Mouse (Mus musculus) brown adipose tissue, adult 24 weeks (tissue): ENCODE data around the gene Retreg3. TPM values are rescaled to one million over a fixed set of nuclear protein-coding genes. Genes with fewer than 3 reads are reported as not detected.

Experiments
- H3K27ac ChIP-seq: fragments of 200-500 bp; replicated peaks from 2 replicates; pipeline ENCODE4 v1.5.1; 2012; ENCODE audit warnings: low read depth, mild to moderate bottlenecking, low read length
- H3K4me1 ChIP-seq: fragments of 200-500 bp; 2 replicates; pipeline ENCODE4 v1.6.1; 2012; ENCODE audit warnings: low read length, mixed read lengths; ENCODE audit not compliant: control insufficient read depth, insufficient read depth, insufficient read length
- H3K4me3 ChIP-seq: fragments of 200-500 bp; 2 replicates; pipeline ENCODE4 v1.5.1; 2012; ENCODE audit warnings: low read depth, mild to moderate bottlenecking, low read length, moderate library complexity; ENCODE audit not compliant: insufficient read depth
- polyA plus RNA-seq: library from polyadenylated mRNA; stranded (reverse); fragments of >200 nt; gene quantifications from 2 replicates; pipeline ENCODE4 v1.2.4, GENCODE M21; 2012; ENCODE audit not compliant: missing spikeins, insufficient read depth, insufficient read length

The Retreg3 gene
- polyA plus RNA-seq, 1 experiment, result 43.7 TPM

- H3K4me3 ChIP-seq, result peak overlapping the region; percentile 86
- H3K27ac ChIP-seq, result peak overlapping the region; percentile 79
- H3K4me1 ChIP-seq, result peaks cover 4% of the 10 kb centered on the region; the same call in 1 of the 2 replicates
Measured at GRCm38 (mm10) chr11:101083083-101083697, 36.5 kb downstream of the Retreg3 start.

- Histone ChIP-seq H3K27ac (peak within 1 kb of the TSS; percentile 79), H3K4me3 (peak within 1 kb of the TSS; percentile 86), H3K4me1 (no peaks in the 10 kb centered on the region)
Measured at GRCm38 (mm10) chr11:101082208-101083082, 37.2 kb downstream of the Retreg3 start, which contains the start of gene Coasy. Gene Coasy (plus strand): TSS chr11:101082565.

- no peaks in the 10 kb centered on the region for H3K4me1 ChIP-seq
- peak overlapping the region; percentile 63 for H3K27ac ChIP-seq
- peak overlapping the region; percentile 60 for H3K4me3 ChIP-seq
Measured at GRCm38 (mm10) chr11:101081659-101082058, 38.0 kb downstream of the Retreg3 start.

DNA sequence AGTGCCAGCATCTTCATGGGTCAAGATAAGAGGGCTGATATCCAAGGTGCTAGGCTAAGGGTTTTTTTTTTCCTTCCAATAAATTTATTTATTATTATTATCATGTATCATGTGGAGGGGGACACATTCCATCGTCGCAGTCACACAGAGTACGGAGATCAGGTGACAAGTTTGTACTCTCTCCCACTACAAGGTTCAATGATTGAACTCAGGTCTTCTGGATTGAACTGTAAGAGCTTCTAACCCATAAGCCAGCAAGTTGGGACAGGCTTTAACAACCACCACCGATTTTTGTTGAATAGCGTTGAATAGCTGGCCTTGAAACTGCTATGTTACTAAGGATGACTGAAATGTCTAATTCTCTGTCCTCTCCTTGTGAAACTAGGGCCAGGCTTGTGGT is 39.3 kb downstream of the Retreg3 start:
- Histone ChIP-seq H3K4me3 (no peak overlapping the region), H3K4me1 (no peaks in the 10 kb centered on the region), H3K27ac (no peak overlapping the region)

- no peak overlapping the region for H3K27ac ChIP-seq
- H3K4me1 ChIP-seq, result no peaks in the 10 kb centered on the region
- H3K4me3 ChIP-seq, result no peak overlapping the region
Measured at GRCm38 (mm10) chr11:101079746-101080145, 39.9 kb downstream of the Retreg3 start.

- Histone ChIP-seq H3K4me3 (no peak within 1 kb of the TSS), H3K4me1 (no peaks in the 10 kb centered on the region), H3K27ac (no peak within 1 kb of the TSS)
Measured at GRCm38 (mm10) chr11:101078121-101078520, 41.6 kb downstream of the Retreg3 start, which contains the start of gene Hsd17b1. Gene Hsd17b1 (plus strand): TSS chr11:101078411.

- Histone ChIP-seq H3K4me3 (no peak overlapping the region), H3K4me1 (no peaks in the 10 kb centered on the region), H3K27ac (no peak overlapping the region)
Measured at GRCm38 (mm10) chr11:101071810-101072428, 47.8 kb downstream of the Retreg3 start.

GRCm38 (mm10) chr11:101070987-101071386 is 48.7 kb downstream of the Retreg3 start:
- no peak overlapping the region; the same call in 1 of the 2 replicates for H3K4me3 ChIP-seq
- no peak overlapping the region for H3K27ac ChIP-seq
- H3K4me1 ChIP-seq, result no peaks in the 10 kb centered on the region

- no peaks in the 10 kb centered on the region for H3K4me1 ChIP-seq
- no peak overlapping the region for H3K27ac ChIP-seq
- peak overlapping the region; percentile 77 for H3K4me3 ChIP-seq
Measured at GRCm38 (mm10) chr11:101070189-101070527, 49.5 kb downstream of the Retreg3 start.

GRCm38 (mm10) chr11:101069391-101070188 is 50.1 kb downstream of the Retreg3 start, which contains the start of gene Naglu:
Gene Naglu (plus strand): TSS chr11:101070012.
- H3K4me3 ChIP-seq, result peak within 1 kb of the TSS; percentile 77
- H3K27ac ChIP-seq, result peak within 1 kb of the TSS; percentile 58
- H3K4me1 ChIP-seq, result peaks cover 1% of the 10 kb centered on the region; the same call in 1 of the 2 replicates

DNA sequence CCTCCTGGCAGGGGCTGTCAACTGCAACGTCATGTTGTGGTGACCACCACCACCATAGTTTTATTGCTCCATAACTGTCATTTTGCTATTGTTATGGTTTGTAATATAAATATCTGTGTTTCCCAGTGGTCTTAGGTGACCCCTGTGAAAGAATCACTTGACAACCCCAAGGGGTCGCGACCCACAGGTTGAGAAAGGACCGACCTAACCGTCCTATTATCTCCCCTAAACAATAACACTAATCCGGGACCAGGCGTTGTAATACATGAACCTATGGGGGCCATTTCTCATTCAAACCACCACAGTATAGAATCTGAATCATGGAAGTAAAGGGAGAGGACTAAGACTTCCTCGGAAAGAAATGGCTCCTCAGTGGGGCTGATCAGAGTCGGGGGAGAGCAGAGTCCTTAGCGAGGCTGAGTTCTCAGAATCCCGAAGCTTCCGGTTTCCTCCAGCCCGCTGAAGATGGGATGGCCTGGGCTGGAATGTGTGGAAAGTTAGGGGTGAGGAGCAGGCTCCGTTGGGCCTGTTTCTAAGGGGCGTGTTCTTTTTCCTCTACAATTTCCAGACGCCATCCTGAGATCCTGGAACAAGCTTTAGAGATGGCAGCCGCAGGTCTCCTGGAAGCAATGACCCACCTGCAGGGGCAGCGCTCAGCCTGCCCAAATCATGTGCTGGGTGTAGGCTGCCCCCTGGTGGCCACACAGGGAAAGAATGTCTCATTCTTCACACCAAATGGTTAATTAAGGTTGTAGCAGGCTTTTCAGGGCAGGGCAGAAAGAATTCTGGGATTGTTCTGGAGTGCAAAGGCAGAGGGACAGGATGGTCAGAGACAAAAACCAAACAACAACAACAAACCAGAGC is 52.9 kb downstream of the Retreg3 start:
- Histone ChIP-seq H3K4me1 (peaks cover 25% of the 10 kb centered on the region), H3K4me3 (peak overlapping the region; percentile 24), H3K27ac (peak overlapping the region; percentile 94; the same call in 1 of the 2 replicates)

DNA sequence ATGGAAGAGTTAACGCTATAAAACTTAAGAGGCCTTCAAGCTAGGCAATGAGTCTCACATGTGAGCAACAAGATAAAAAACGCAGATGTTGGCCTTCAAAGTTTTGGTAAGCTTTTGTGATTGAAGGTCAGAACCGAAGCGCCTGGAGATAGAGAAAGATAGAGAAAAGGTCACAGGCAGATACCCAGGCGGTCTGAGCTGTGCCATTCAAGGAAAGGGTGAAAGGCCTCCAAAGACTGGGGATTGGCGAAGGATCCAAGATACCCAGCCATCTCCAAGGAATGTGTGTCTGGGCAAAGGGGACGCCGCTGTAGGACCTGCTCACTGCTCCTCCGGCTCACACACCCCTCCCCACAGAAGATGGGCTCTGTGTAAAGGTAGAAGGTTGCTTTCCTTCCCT is 54.7 kb downstream of the Retreg3 start:
- no peak overlapping the region for H3K4me3 ChIP-seq
- peak overlapping the region; percentile 94 for H3K27ac ChIP-seq
- peaks cover 38% of the 10 kb centered on the region for H3K4me1 ChIP-seq

GRCm38 (mm10) chr11:101064462-101064861 is 55.2 kb downstream of the Retreg3 start:
- H3K4me1 ChIP-seq, result peaks cover 43% of the 10 kb centered on the region
- H3K27ac ChIP-seq, result peak overlapping the region; percentile 94
- no peak overlapping the region for H3K4me3 ChIP-seq
